ENCODE assay signal across 16 mouse cellular contexts in the genomic region with DNA sequence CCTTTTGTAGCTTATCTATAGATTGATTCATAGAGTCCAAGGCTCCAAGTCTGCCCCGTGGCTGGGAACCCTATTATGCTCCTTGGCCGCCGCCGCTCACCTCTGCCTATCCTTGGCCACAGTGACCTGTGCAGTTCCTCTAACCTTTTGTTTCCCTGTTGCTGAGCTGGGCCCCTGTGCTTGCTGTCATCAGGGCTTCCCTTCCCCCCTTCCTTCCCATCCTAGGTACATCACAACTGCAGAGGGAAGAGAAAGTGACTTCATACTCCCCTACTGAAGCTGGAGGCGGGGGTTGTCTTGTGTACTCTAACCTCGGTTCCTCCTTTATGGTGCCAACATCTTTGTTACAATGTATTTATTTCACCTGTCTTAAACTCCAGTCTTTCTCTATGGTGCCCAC. TPM values are rescaled to one million over a fixed set of nuclear protein-coding genes. Genes with fewer than 3 reads are reported as not detected.
DNase-seq lines count a peak whose midpoint lies in the region; ATAC-seq and TF ChIP-seq lines count a peak whose summit lies in the region.
"Had no signal": no experiment of that assay in that cellular context is flagged by ENCODE, and none has a peak within 500 bp of the region (broad histone marks: within the 10 kb centered on the region; RNA-seq: fewer than 3 reads in every experiment).

No protein-coding gene starts in this region.

- H3K36me3 ChIP-seq in heart, postnatal 0 days (replicated peaks; ENCODE audit: control insufficient read depth, insufficient read depth, low read length), result no peaks in the 10 kb centered on the region
- H3K36me3 ChIP-seq in hindbrain, embryonic 16.5 days (ENCODE audit: control insufficient read depth, insufficient read depth, low read length), result no peaks in the 10 kb centered on the region
- H3K36me3 ChIP-seq: G1E; neural tube, embryonic 13.5 days had no signal

- no peak for ATAC-seq in heart, postnatal 0 days (ENCODE audit: insufficient read depth, low read depth)
- no peak for ATAC-seq in hindbrain, embryonic 16.5 days
- ATAC-seq: liver, postnatal 0 days had no signal

- no peaks in the 10 kb centered on the region for H3K9me3 ChIP-seq in heart, postnatal 0 days (replicated peaks; ENCODE audit: control insufficient read depth, low read length)
- no peaks in the 10 kb centered on the region for H3K9me3 ChIP-seq in hindbrain, embryonic 16.5 days (ENCODE audit: control insufficient read depth, low read length)
- H3K9me3 ChIP-seq: embryonic facial prominence, embryonic 13.5 days; neural tube, embryonic 13.5 days had no signal

- peak overlapping the region; percentile 41; the same call in 1 of the 2 replicates for H3K27ac ChIP-seq in heart, postnatal 0 days (ENCODE audit: low read depth)
- no peak overlapping the region for H3K27ac ChIP-seq in hindbrain, embryonic 16.5 days (ENCODE audit: low read depth, low read length)
- H3K27ac ChIP-seq: neural tube, embryonic 13.5 days had no signal

- H3K9ac ChIP-seq in heart, postnatal 0 days (replicated peaks; ENCODE audit: low read depth, low read length), result no peak overlapping the region
- no peak overlapping the region for H3K9ac ChIP-seq in hindbrain, embryonic 16.5 days (ENCODE audit: low read depth, low read length)
- H3K9ac ChIP-seq: embryonic facial prominence, embryonic 13.5 days; liver, postnatal 0 days; neural tube, embryonic 13.5 days had no signal

- H3K4me1 ChIP-seq in heart, postnatal 0 days (ENCODE audit: control insufficient read depth, insufficient read depth), result peaks cover 36% of the 10 kb centered on the region
- H3K4me1 ChIP-seq in hindbrain, embryonic 16.5 days (ENCODE audit: control insufficient read depth, insufficient read depth, low read depth, low read length), result peaks cover 5% of the 10 kb centered on the region; the same call in 1 of the 2 replicates

- DNase-seq in adrenal gland, postnatal 14 days, result peak; percentile 20
- DNase-seq in adrenal gland, postnatal 25 days, result no peak
- no peak for DNase-seq in heart, postnatal 0 days (ENCODE audit: low spot score)
- no peak for DNase-seq in heart, adult 9 months (ENCODE audit: low spot score in 2 of 2)
- DNase-seq in thymus, postnatal 14 days, result peak; percentile 14
- DNase-seq in thymus, postnatal 4 days, result no peak
- DNase-seq in urinary bladder, adult 2 months (ENCODE audit: low spot score), result no peak
- DNase-seq: cerebellum, postnatal 25 days; kidney, postnatal 25 days; layer of hippocampus, postnatal 36 days; liver, postnatal 0 days; lung, postnatal 36 days had no signal

- no peak for TF ChIP-seq EP300 in heart, postnatal 0 days (IDR thresholded peaks at IDR 0.05; ENCODE audit: low read depth)

- TF ChIP-seq CTCF in heart, postnatal 0 days (IDR thresholded peaks at IDR 0.05; ENCODE audit: low read depth), result no peak

- no peak overlapping the region for H3K4me2 ChIP-seq in heart, postnatal 0 days (ENCODE audit: low read depth, low read length)
- H3K4me2 ChIP-seq in hindbrain, embryonic 16.5 days (ENCODE audit: low read length), result no peak overlapping the region
- H3K4me2 ChIP-seq: embryonic facial prominence, embryonic 13.5 days; neural tube, embryonic 13.5 days had no signal

- 76% methylated on average over 6 of the region's 6 CpGs for WGBS in heart, postnatal 0 days
- WGBS in hindbrain, embryonic 16.5 days, result 86% methylated on average over 6 of the region's 6 CpGs

- H3K27me3 ChIP-seq in heart, postnatal 0 days (ENCODE audit: control insufficient read depth, insufficient read depth, low read length), result no peaks in the 10 kb centered on the region
- no peaks in the 10 kb centered on the region for H3K27me3 ChIP-seq in hindbrain, embryonic 16.5 days (replicated peaks; ENCODE audit: control insufficient read depth, insufficient read depth, low read length)
- H3K27me3 ChIP-seq: embryonic facial prominence, embryonic 13.5 days; neural tube, embryonic 13.5 days had no signal

- H3K4me3 ChIP-seq in heart, postnatal 0 days (ENCODE audit: low read depth, low read length), result no peak overlapping the region
- no peak overlapping the region for H3K4me3 ChIP-seq in hindbrain, embryonic 16.5 days (ENCODE audit: low read length)
- H3K4me3 ChIP-seq: embryonic facial prominence, embryonic 13.5 days; neural tube, embryonic 13.5 days had no signal

RNA-seq across cellular contexts. Expression of gene Tcf7l2, which starts 50.3 kb away (rescaled TPM):
- 26.6 and 29.7 TPM in 2 replicates for total RNA-seq in adrenal gland, postnatal 14 days (2021)
- total RNA-seq in adrenal gland, postnatal 25 days (2021), result 27.5 and 33.3 TPM in 2 replicates
- total RNA-seq in heart, postnatal 0 days (2014; rRNA removed; ENCODE audit: low replicate concordance), result 2.9 and 3.0 TPM in 2 replicates
- 38.6 and 42.5 TPM in 2 replicates for polyA plus RNA-seq in heart, postnatal 0 days (2015; fragmentation: Nextera tagmentation; extraction: Ambion mirVana)
- 27.0 and 38.2 TPM in 2 replicates for polyA plus RNA-seq in hindbrain, embryonic 16.5 days (2015; fragmentation: Nextera tagmentation; extraction: Ambion mirVana)
- polyA plus RNA-seq in urinary bladder, adult 2 months (2012; rRNA removed), result 15.7 and 23.2 TPM in 2 replicates

Comparison
In these comparisons a context has a peak if more than half of its experiments do, and no peak if none do; other contexts are left out.
1. DNase-seq: peak in adrenal gland, postnatal 14 days (single experiment) and thymus, postnatal 14 days (single experiment); none in adrenal gland, postnatal 25 days (single experiment), heart, postnatal 0 days (single experiment), heart, adult 9 months (0 of 2), thymus, postnatal 4 days (single experiment) and urinary bladder, adult 2 months (single experiment).